In genomic region chr16:70260151-70260550, GRCm38 (mm10) we compare ENCODE assay signal across 15 mouse cellular contexts.
"Had no signal": no experiment of that assay in that cellular context is flagged by ENCODE, and none has a peak within 500 bp of the region (broad histone marks: within the 10 kb centered on the region; RNA-seq: fewer than 3 reads in every experiment).

No protein-coding gene starts in this region.

- H3K27me3 ChIP-seq: limb, embryonic 13.5 days; lung, embryonic 15.5 days; neural tube, embryonic 12.5 days had no signal

- H3K27ac ChIP-seq: limb, embryonic 13.5 days; lung, embryonic 15.5 days; midbrain, embryonic 10.5 days; neural tube, embryonic 12.5 days had no signal

- DNase-seq: kidney, adult 9 months; kidney, postnatal 10 days; left cerebral cortex, postnatal 4 days; lung, postnatal 4 days; midbrain, embryonic 14.5 days; retina, postnatal 1 day; right cerebral cortex, postnatal 4 days; spleen, adult 18-20 months; thymus, adult 2 months; thymus, postnatal 25 days had no signal

- H3K4me2 ChIP-seq: limb, embryonic 13.5 days; liver, embryonic 11.5 days; lung, embryonic 15.5 days; neural tube, embryonic 12.5 days had no signal

- H3K9ac ChIP-seq: limb, embryonic 13.5 days; lung, embryonic 15.5 days; neural tube, embryonic 12.5 days had no signal

- H3K4me1 ChIP-seq: limb, embryonic 13.5 days; lung, embryonic 15.5 days; midbrain, embryonic 10.5 days; neural tube, embryonic 12.5 days had no signal

- H3K4me3 ChIP-seq: limb, embryonic 13.5 days; lung, embryonic 15.5 days; midbrain, embryonic 10.5 days; neural tube, embryonic 12.5 days had no signal

- H3K36me3 ChIP-seq: limb, embryonic 13.5 days; lung, embryonic 15.5 days; midbrain, embryonic 10.5 days; neural tube, embryonic 12.5 days had no signal

- H3K9me3 ChIP-seq: limb, embryonic 13.5 days; lung, embryonic 15.5 days; midbrain, embryonic 10.5 days; neural tube, embryonic 12.5 days had no signal
